Mouse (Mus musculus): ENCODE measurements around the gene Vac14. TPM values are rescaled to one million over a fixed set of nuclear protein-coding genes. Genes with fewer than 3 reads are reported as not detected.

Vac14 gene
- polyA plus RNA-seq, 1 experiment from 2014 or later = 35.5 TPM

- 60% methylated on average over 10 of the region's 10 CpGs for WGBS
- no peak overlapping the region for H3K9ac ChIP-seq (ENCODE audit: low read length)
- H3K27ac ChIP-seq (ENCODE audit: low read depth, low read length) = no peak overlapping the region
- peak; percentile 51 for DNase-seq (ENCODE audit: low spot score)
- H3K4me1 ChIP-seq (ENCODE audit: control insufficient read depth, insufficient read depth, low read length) = no peaks in the 10 kb centered on the region
- H3K27me3 ChIP-seq (ENCODE audit: control insufficient read depth, insufficient read depth, low read length) = no peaks in the 10 kb centered on the region
- H3K9me3 ChIP-seq (ENCODE audit: control insufficient read depth, low read length) = no peaks in the 10 kb centered on the region
- ATAC-seq (ENCODE audit: insufficient read depth, low FRiP score, low TSS enrichment) = no peak
- H3K4me3 ChIP-seq (ENCODE audit: low read depth, low read length) = no peak overlapping the region
- H3K4me2 ChIP-seq (ENCODE audit: low read depth) = no peak overlapping the region
- no peaks in the 10 kb centered on the region for H3K36me3 ChIP-seq (ENCODE audit: control insufficient read depth, insufficient read depth, low read length)
These were observed 131.2 kb downstream of the Vac14 start for GRCm38 (mm10) chr8:110749500-110750170.

GRCm38 (mm10) chr8:110750269-110750668 lies 131.9 kb downstream of the Vac14 start:
- H3K4me1 ChIP-seq (ENCODE audit: control insufficient read depth, insufficient read depth, low read length) = no peaks in the 10 kb centered on the region
- no peak overlapping the region for H3K9ac ChIP-seq (ENCODE audit: low read length)
- no peaks in the 10 kb centered on the region for H3K36me3 ChIP-seq (ENCODE audit: control insufficient read depth, insufficient read depth, low read length)
- H3K27ac ChIP-seq (ENCODE audit: low read depth, low read length) = no peak overlapping the region
- ATAC-seq (ENCODE audit: insufficient read depth, low FRiP score, low TSS enrichment) = no peak
- H3K4me3 ChIP-seq (ENCODE audit: low read depth, low read length) = no peak overlapping the region
- 49% methylated on average over 13 of the region's 13 CpGs for WGBS
- H3K27me3 ChIP-seq (ENCODE audit: control insufficient read depth, insufficient read depth, low read length) = no peaks in the 10 kb centered on the region
- no peak for DNase-seq (ENCODE audit: low spot score)
- no peak overlapping the region for H3K4me2 ChIP-seq (ENCODE audit: low read depth)
- H3K9me3 ChIP-seq (ENCODE audit: control insufficient read depth, low read length) = no peaks in the 10 kb centered on the region

- Histone ChIP-seq H3K4me3 (ENCODE audit: low read depth, low read length) (no peak overlapping the region), H3K4me2 (ENCODE audit: low read depth) (no peak overlapping the region), H3K27me3 (ENCODE audit: control insufficient read depth, insufficient read depth, low read length) (no peaks in the 10 kb centered on the region), H3K36me3 (ENCODE audit: control insufficient read depth, insufficient read depth, low read length) (no peaks in the 10 kb centered on the region), H3K27ac (ENCODE audit: low read depth, low read length) (no peak overlapping the region), H3K4me1 (ENCODE audit: control insufficient read depth, insufficient read depth, low read length) (no peaks in the 10 kb centered on the region), H3K9ac (ENCODE audit: low read length) (no peak overlapping the region), H3K9me3 (ENCODE audit: control insufficient read depth, low read length) (no peaks in the 10 kb centered on the region)
- ATAC-seq (ENCODE audit: insufficient read depth, low FRiP score, low TSS enrichment) (no peak), DNase-seq (ENCODE audit: low spot score) (no peak)
- 82% methylated on average over 5 of the region's 5 CpGs for WGBS
These were observed 133.1 kb downstream of the Vac14 start for GRCm38 (mm10) chr8:110751490-110751889.

- Histone ChIP-seq H3K9me3 (ENCODE audit: control insufficient read depth, low read length) (no peaks in the 10 kb centered on the region), H3K27me3 (ENCODE audit: control insufficient read depth, insufficient read depth, low read length) (no peaks in the 10 kb centered on the region), H3K9ac (ENCODE audit: low read length) (no peak overlapping the region), H3K4me1 (ENCODE audit: control insufficient read depth, insufficient read depth, low read length) (no peaks in the 10 kb centered on the region), H3K36me3 (ENCODE audit: control insufficient read depth, insufficient read depth, low read length) (no peaks in the 10 kb centered on the region), H3K27ac (ENCODE audit: low read depth, low read length) (no peak overlapping the region), H3K4me3 (ENCODE audit: low read depth, low read length) (no peak overlapping the region), H3K4me2 (ENCODE audit: low read depth) (no peak overlapping the region)
- no peak for ATAC-seq (ENCODE audit: insufficient read depth, low FRiP score, low TSS enrichment)
- no peak for DNase-seq (ENCODE audit: low spot score)
- 51% methylated on average over 4 of the region's 4 CpGs for WGBS
These were observed 136.3 kb downstream of the Vac14 start for GRCm38 (mm10) chr8:110754713-110755112.

GRCm38 (mm10) chr8:110755511-110756170 lies 137.3 kb downstream of the Vac14 start:
- no peaks in the 10 kb centered on the region for H3K36me3 ChIP-seq (ENCODE audit: control insufficient read depth, insufficient read depth, low read length)
- H3K9ac ChIP-seq (ENCODE audit: low read length) = no peak overlapping the region
- DNase-seq (ENCODE audit: low spot score) (no peak), ATAC-seq (ENCODE audit: insufficient read depth, low FRiP score, low TSS enrichment) (no peak)
- no peaks in the 10 kb centered on the region for H3K27me3 ChIP-seq (ENCODE audit: control insufficient read depth, insufficient read depth, low read length)
- no peaks in the 10 kb centered on the region for H3K4me1 ChIP-seq (ENCODE audit: control insufficient read depth, insufficient read depth, low read length)
- H3K9me3 ChIP-seq (ENCODE audit: control insufficient read depth, low read length) = no peaks in the 10 kb centered on the region
- 73% methylated on average over 15 of the region's 15 CpGs for WGBS
- no peak overlapping the region for H3K27ac ChIP-seq (ENCODE audit: low read depth, low read length)
- H3K4me3 ChIP-seq (ENCODE audit: low read depth, low read length) = no peak overlapping the region
- no peak overlapping the region for H3K4me2 ChIP-seq (ENCODE audit: low read depth)

- no peak overlapping the region for H3K27ac ChIP-seq (ENCODE audit: low read depth, low read length)
- ATAC-seq (ENCODE audit: insufficient read depth, low FRiP score, low TSS enrichment) = no peak
- H3K4me1 ChIP-seq (ENCODE audit: control insufficient read depth, insufficient read depth, low read length) = no peaks in the 10 kb centered on the region
- 82% methylated on average over 5 of the region's 5 CpGs for WGBS
- H3K9me3 ChIP-seq (ENCODE audit: control insufficient read depth, low read length) = no peaks in the 10 kb centered on the region
- H3K4me2 ChIP-seq (ENCODE audit: low read depth) = no peak overlapping the region
- no peaks in the 10 kb centered on the region for H3K36me3 ChIP-seq (ENCODE audit: control insufficient read depth, insufficient read depth, low read length)
- H3K27me3 ChIP-seq (ENCODE audit: control insufficient read depth, insufficient read depth, low read length) = no peaks in the 10 kb centered on the region
- H3K9ac ChIP-seq (ENCODE audit: low read length) = no peak overlapping the region
- H3K4me3 ChIP-seq (ENCODE audit: low read depth, low read length) = no peak overlapping the region
- no peak for DNase-seq (ENCODE audit: low spot score)
These were observed 137.8 kb downstream of the Vac14 start for GRCm38 (mm10) chr8:110756196-110756595.

GRCm38 (mm10) chr8:110760280-110760940 lies 142.0 kb downstream of the Vac14 start:
- H3K9me3 ChIP-seq (ENCODE audit: control insufficient read depth, low read length) = no peaks in the 10 kb centered on the region
- no peak for ATAC-seq (ENCODE audit: insufficient read depth, low FRiP score, low TSS enrichment)
- no peaks in the 10 kb centered on the region for H3K4me1 ChIP-seq (ENCODE audit: control insufficient read depth, insufficient read depth, low read length)
- WGBS = 78% methylated on average over 7 of the region's 7 CpGs
- no peaks in the 10 kb centered on the region for H3K36me3 ChIP-seq (ENCODE audit: control insufficient read depth, insufficient read depth, low read length)
- no peak overlapping the region for H3K4me2 ChIP-seq (ENCODE audit: low read depth)
- DNase-seq (ENCODE audit: low spot score) = no peak
- no peak overlapping the region for H3K9ac ChIP-seq (ENCODE audit: low read length)
- no peak overlapping the region for H3K4me3 ChIP-seq (ENCODE audit: low read depth, low read length)
- no peak overlapping the region for H3K27ac ChIP-seq (ENCODE audit: low read depth, low read length)
- H3K27me3 ChIP-seq (ENCODE audit: control insufficient read depth, insufficient read depth, low read length) = no peaks in the 10 kb centered on the region

- no peak overlapping the region for H3K27ac ChIP-seq (ENCODE audit: low read depth, low read length)
- H3K9ac ChIP-seq (ENCODE audit: low read length) = no peak overlapping the region
- H3K4me2 ChIP-seq (ENCODE audit: low read depth) = no peak overlapping the region
- no peak for ATAC-seq (ENCODE audit: insufficient read depth, low FRiP score, low TSS enrichment)
- H3K9me3 ChIP-seq (ENCODE audit: control insufficient read depth, low read length) = no peaks in the 10 kb centered on the region
- 60% methylated on average over 5 of the region's 5 CpGs for WGBS
- H3K27me3 ChIP-seq (ENCODE audit: control insufficient read depth, insufficient read depth, low read length) = no peaks in the 10 kb centered on the region
- DNase-seq (ENCODE audit: low spot score) = no peak
- no peak overlapping the region for H3K4me3 ChIP-seq (ENCODE audit: low read depth, low read length)
- no peaks in the 10 kb centered on the region for H3K4me1 ChIP-seq (ENCODE audit: control insufficient read depth, insufficient read depth, low read length)
- no peaks in the 10 kb centered on the region for H3K36me3 ChIP-seq (ENCODE audit: control insufficient read depth, insufficient read depth, low read length)
These were observed 142.8 kb downstream of the Vac14 start for GRCm38 (mm10) chr8:110761185-110761584.

GRCm38 (mm10) chr8:110761988-110762387 lies 143.6 kb downstream of the Vac14 start:
- H3K27ac ChIP-seq (ENCODE audit: low read depth, low read length) = no peak overlapping the region
- DNase-seq (ENCODE audit: low spot score) (no peak), ATAC-seq (ENCODE audit: insufficient read depth, low FRiP score, low TSS enrichment) (no peak)
- no peak overlapping the region for H3K4me2 ChIP-seq (ENCODE audit: low read depth)
- H3K9me3 ChIP-seq (ENCODE audit: control insufficient read depth, low read length) = no peaks in the 10 kb centered on the region
- no peaks in the 10 kb centered on the region for H3K27me3 ChIP-seq (ENCODE audit: control insufficient read depth, insufficient read depth, low read length)
- H3K4me3 ChIP-seq (ENCODE audit: low read depth, low read length) = no peak overlapping the region
- no peaks in the 10 kb centered on the region for H3K36me3 ChIP-seq (ENCODE audit: control insufficient read depth, insufficient read depth, low read length)
- no peaks in the 10 kb centered on the region for H3K4me1 ChIP-seq (ENCODE audit: control insufficient read depth, insufficient read depth, low read length)
- 74% methylated on average over 6 of the region's 6 CpGs for WGBS
- H3K9ac ChIP-seq (ENCODE audit: low read length) = no peak overlapping the region

Data from neural tube, embryonic 11.5 days (tissue).